ENCODE assay signal across 12 mouse cellular contexts in genomic region chr12:3817033-3817432, GRCm38 (mm10). TPM values are rescaled to one million over a fixed set of nuclear protein-coding genes. Genes with fewer than 3 reads are reported as not detected.
DNase-seq lines count a peak whose midpoint lies in the region; ATAC-seq and TF ChIP-seq lines count a peak whose summit lies in the region.
"Had no signal": no experiment of that assay in that cellular context is flagged by ENCODE, and none has a peak within 500 bp of the region (broad histone marks: within the 10 kb centered on the region; RNA-seq: fewer than 3 reads in every experiment).

No protein-coding gene starts in this region.

- H3K27ac ChIP-seq in heart, adult 2 months: no peak overlapping the region
- no peak overlapping the region for H3K27ac ChIP-seq in lung, embryonic 15.5 days
- H3K27ac ChIP-seq: forebrain, embryonic 15.5 days; hindbrain, embryonic 10.5 days had no signal

- intact Hi-C loops in heart, adult 2 months (cut with DNase I): no loop called here
- intact Hi-C loops in gastrocnemius, postnatal 36 days (cut with DNase I): no loop called here

- H3K27me3 ChIP-seq in heart, adult 2 months (ENCODE audit: control insufficient read depth, insufficient read depth, low read length): no peaks in the 10 kb centered on the region
- no peaks in the 10 kb centered on the region for H3K27me3 ChIP-seq in lung, embryonic 15.5 days
- H3K27me3 ChIP-seq: forebrain, embryonic 15.5 days; megakaryocyte, embryonic 14.5 days had no signal

- H3K9me3 ChIP-seq in lung, embryonic 15.5 days: no peaks in the 10 kb centered on the region
- H3K9me3 ChIP-seq: forebrain, embryonic 15.5 days; hindbrain, embryonic 10.5 days; megakaryocyte, embryonic 14.5 days had no signal

- H3K79me2 ChIP-seq in heart, adult 2 months (replicated peaks; ENCODE audit: control insufficient read depth, insufficient read depth, low read length): peaks cover 10% of the 10 kb centered on the region

- H3K9ac ChIP-seq in heart, adult 2 months (ENCODE audit: low read depth, low read length): no peak overlapping the region
- no peak overlapping the region for H3K9ac ChIP-seq in lung, embryonic 15.5 days
- H3K9ac ChIP-seq: forebrain, embryonic 15.5 days had no signal

- no peak for TF ChIP-seq EP300 in heart, adult 2 months (IDR thresholded peaks at IDR 0.05; ENCODE audit: insufficient read depth, low read depth, low read length)

- H3K36me3 ChIP-seq in heart, adult 2 months (ENCODE audit: control insufficient read depth, insufficient read depth, low read length): no peaks in the 10 kb centered on the region
- H3K36me3 ChIP-seq in lung, embryonic 15.5 days: no peaks in the 10 kb centered on the region; the same call in 1 of the 2 replicates
- H3K36me3 ChIP-seq: forebrain, embryonic 15.5 days; hindbrain, embryonic 10.5 days had no signal

- TF ChIP-seq POLR2A in heart, adult 2 months (IDR thresholded peaks at IDR 0.05; ENCODE audit: insufficient read depth, low read depth, low read length): no peak

- DNase-seq in heart, adult 2 months: no peak
- no peak for DNase-seq in heart, postnatal 4 days
- no peak for DNase-seq in lung, postnatal 4 days
- peak; percentile 89 for DNase-seq in brain, adult 2 months (ENCODE audit: low read depth, low spot score)
- DNase-seq in gastrocnemius, postnatal 36 days: no peak
- no peak for DNase-seq in heart, adult 18-20 months
- DNase-seq: layer of hippocampus, postnatal 36 days had no signal

- H3K4me3 ChIP-seq in heart, adult 2 months: no peak overlapping the region
- no peak overlapping the region for H3K4me3 ChIP-seq in lung, embryonic 15.5 days
- H3K4me3 ChIP-seq: forebrain, embryonic 15.5 days; hindbrain, embryonic 10.5 days; megakaryocyte, embryonic 14.5 days had no signal

- H3K4me2 ChIP-seq in lung, embryonic 15.5 days: no peak overlapping the region
- H3K4me2 ChIP-seq: forebrain, embryonic 15.5 days had no signal

- ATAC-seq in lung, embryonic 15.5 days (ENCODE audit: borderline replicate concordance, extremely low read depth, low FRiP score, low TSS enrichment): 0 out of 2 replicates have a peak, but pooled peaks have one; percentile 12
- peak; percentile 70 for ATAC-seq in megakaryocyte progenitor cell, adult 5-6 weeks (replicated peaks; ENCODE audit: poor library complexity)
- ATAC-seq: forebrain, embryonic 15.5 days had no signal

- H3K4me1 ChIP-seq in heart, adult 2 months (ENCODE audit: control insufficient read depth, insufficient read depth, low read length): peaks cover 39% of the 10 kb centered on the region
- H3K4me1 ChIP-seq in lung, embryonic 15.5 days: peaks cover 54% of the 10 kb centered on the region

- WGBS in heart, adult 2 months: 69% methylated on average over 7 of the region's 7 CpGs
- 59% methylated on average over 7 of the region's 7 CpGs for WGBS in lung, embryonic 15.5 days

- TF ChIP-seq CTCF in heart, adult 2 months (IDR thresholded peaks at IDR 0.05): peak; percentile 33

RNA-seq across cellular contexts. Expression of gene Dnmt3a, which starts 11.2 kb away (rescaled TPM):
- total RNA-seq in heart, adult 2 months (2021): 10 to 100 TPM; 50.9 to 56.0 TPM
- 13.6 and 22.4 TPM in 2 replicates for polyA plus RNA-seq in heart, adult 2 months (2012; rRNA removed)
- 100 to 1,000 TPM; 118 TPM for total RNA-seq in heart, postnatal 4 days (2021)
- 144 and 151 TPM in 2 replicates for polyA plus RNA-seq in lung, embryonic 15.5 days (2015; fragmentation: Nextera tagmentation; extraction: Ambion mirVana)
- total RNA-seq in megakaryocyte progenitor cell, adult 5-6 weeks (2015): 12.1 and 19.4 TPM in 2 replicates
- total RNA-seq in megakaryocyte progenitor cell, adult 5-6 weeks (2017): 20.4 and 21.8 TPM in 2 replicates
- total RNA-seq in gastrocnemius, postnatal 36 days (2021): 10 to 100 TPM; 80.5 to 83.4 TPM
- total RNA-seq in heart, adult 18-20 months (2021): 10 to 100 TPM; 38.8 to 42.4 TPM
